Mouse (Mus musculus) right cerebral cortex, postnatal 25 days (tissue): ENCODE data around the gene Zbtb22.
A peak's percentile ranks its signal among the peaks of the same experiment; 100 is the strongest.

Source experiments
- DNase-seq: peaks from one replicate; pipeline ENCODE4 v3.0.0; 2022

The Zbtb22 gene

DNA sequence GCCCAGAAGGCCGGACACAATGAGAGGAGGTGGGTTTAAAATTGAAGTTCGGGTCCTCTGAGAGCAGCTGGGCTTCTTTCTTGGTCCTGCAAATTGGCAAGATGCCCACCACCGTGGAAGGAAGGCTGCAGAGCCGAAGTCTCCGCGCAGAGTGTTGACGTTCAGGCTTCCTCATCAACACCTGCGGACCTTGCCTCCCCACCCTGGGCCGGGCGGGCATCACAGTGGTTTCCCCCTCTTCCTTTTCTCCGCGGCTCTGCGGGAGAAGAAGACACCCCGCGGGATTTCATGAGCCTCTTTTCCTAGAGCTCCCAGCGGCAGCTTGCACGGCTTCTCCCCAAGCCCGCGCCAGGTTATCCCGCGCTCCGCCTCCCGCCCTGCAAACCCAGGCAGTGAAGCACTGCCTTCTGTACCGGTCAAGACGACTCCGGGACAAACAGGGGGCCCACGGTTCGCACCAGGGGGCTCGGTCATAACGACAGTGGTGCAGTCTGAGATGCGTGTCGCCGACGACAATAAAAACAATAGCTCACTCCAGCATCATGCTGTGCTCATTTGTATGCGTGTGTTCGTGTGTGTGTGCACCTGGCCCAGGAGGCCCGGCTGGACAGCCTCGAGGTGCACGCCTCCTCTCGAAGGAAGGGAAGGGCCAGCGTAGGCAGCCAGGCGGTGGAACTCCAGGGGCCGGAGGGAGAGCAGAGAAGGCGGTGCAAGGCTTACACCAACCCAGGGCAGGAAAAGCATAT, 7.2 kb upstream of the Zbtb22 start:
- DNase-seq = peak; percentile 68

- peak; percentile 99 for DNase-seq
These were observed 6.4 kb upstream of the Zbtb22 start, which contains the start of gene Daxx for GRCm38 (mm10) chr17:33909077-33909868. Gene Daxx (plus strand): TSS chr17:33909414.

GRCm38 (mm10) chr17:33909869-33910250, 5.8 kb upstream of the Zbtb22 start:
- DNase-seq = no peak

DNA sequence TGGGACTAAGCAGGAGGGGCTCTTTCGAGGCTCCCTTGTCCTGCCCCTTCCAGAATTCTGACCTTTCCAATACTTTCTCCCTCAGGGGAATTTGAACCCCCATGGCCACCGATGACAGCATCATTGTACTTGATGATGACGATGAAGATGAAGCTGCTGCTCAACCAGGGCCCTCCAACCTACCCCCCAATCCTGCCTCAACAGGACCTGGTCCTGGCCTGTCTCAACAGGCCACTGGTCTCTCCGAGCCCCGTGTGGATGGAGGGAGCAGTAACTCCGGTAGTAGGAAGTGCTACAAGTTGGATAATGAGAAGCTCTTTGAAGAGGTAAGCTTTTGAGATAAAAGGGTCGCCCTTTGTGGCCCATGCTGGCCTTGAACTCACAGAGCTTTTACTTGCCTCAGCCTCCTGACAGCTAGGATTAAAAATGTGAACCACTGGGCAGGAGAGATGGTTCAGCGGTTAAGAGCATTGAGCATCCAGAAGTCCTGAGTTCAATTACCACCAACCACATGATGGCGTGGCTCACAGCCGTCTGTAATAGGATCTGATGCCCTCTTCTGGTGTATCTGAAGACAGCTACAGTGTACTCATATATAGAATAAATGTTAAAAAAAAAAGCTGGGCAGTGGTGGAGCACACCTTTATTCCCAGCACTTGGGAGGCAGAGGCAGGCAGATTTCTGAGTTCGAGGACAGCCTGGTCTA, 5.2 kb upstream of the Zbtb22 start:
- no peak for DNase-seq

GRCm38 (mm10) chr17:33911052-33911812, 4.5 kb upstream of the Zbtb22 start:
- DNase-seq = no peak

DNA sequence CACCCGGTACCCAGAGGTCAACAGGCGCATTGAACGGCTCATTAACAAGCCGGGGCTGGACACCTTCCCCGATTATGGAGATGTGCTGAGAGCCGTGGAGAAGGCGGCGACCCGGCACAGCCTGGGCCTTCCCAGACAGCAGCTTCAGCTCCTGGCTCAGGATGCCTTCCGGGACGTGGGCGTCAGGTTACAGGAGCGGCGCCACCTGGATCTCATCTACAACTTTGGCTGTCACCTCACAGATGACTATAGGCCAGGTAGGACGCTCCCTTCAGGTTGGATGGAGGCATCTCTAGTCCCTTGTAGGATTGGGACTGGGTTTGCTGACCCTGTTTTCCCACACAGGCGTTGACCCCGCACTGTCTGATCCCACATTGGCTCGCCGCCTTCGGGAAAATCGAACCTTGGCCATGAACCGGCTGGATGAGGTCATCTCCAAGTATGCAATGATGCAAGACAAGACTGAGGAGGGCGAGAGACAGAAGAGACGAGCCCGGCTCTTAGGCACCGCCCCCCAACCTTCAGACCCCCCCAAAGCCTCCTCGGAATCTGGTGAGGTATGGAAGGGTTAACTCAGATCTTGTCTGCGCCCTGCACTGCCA, 3.8 kb upstream of the Zbtb22 start:
- DNase-seq = no peak

GRCm38 (mm10) chr17:33913264-33913663, 2.4 kb upstream of the Zbtb22 start:
- DNase-seq = no peak

DNA sequence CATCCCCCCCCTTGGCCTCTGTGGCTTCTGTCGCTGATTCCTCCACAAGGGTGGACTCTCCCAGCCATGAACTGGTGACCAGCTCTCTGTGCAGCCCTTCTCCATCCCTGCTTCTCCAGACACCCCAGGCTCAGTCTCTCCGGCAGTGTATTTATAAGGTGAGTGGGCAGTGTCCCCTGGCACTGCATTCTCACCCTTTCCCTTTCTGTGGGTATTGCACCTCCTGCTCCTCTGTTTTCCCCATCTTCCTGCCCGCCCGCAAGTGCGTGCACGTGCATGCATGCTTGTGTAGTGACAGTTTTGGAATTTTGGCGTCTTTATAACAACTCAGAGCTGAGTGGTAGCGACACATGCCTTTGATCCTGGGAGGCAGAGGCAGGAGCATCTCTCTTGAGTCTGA, 1.8 kb upstream of the Zbtb22 start:
- no peak for DNase-seq

GRCm38 (mm10) chr17:33914969-33915391, 724 bp upstream of the Zbtb22 start:
- DNase-seq = no peak

- no peak for DNase-seq
These were observed 590 bp downstream of the Zbtb22 start for GRCm38 (mm10) chr17:33916294-33916693.

DNA sequence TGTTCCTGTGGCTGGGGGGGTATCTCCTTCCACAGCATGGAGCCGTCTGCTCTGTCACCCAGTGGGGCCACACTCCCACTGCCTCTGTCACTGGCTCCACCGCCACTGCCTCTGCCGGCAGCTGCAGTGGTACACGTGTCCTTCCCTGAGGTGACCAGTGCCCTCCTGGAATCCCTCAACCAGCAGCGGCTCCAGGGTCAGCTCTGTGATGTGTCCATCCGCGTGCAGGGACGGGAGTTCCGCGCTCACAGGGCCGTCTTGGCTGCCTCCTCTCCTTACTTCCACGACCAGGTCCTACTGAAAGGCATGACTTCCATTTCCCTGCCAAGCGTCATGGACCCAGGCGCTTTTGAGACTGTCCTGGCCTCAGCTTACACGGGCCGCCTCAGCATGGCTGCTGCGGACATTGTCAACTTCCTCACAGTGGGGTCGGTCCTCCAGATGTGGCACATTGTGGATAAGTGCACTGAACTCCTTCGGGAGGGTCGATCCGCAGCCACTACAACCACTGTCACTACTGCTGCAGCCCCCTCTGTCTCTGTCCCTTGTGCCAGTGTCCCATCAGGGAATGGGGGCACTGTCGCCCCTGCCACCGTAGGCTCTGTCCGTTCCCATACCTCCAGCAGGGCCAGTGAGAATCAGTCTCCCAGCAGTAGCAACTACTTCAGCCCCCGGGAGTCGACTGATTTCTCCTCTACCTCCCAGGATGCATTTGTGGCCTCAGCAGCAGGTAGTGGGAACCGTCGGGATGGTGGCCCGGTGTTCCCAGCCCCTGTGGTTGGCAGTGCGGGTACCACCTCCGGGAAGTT, 1.3 kb downstream of the Zbtb22 start:
- DNase-seq = no peak

GRCm38 (mm10) chr17:33917656-33918292, 2.1 kb downstream of the Zbtb22 start:
- no peak for DNase-seq

- no peak for DNase-seq
These were observed 2.8 kb downstream of the Zbtb22 start for GRCm38 (mm10) chr17:33918293-33919203.

DNA sequence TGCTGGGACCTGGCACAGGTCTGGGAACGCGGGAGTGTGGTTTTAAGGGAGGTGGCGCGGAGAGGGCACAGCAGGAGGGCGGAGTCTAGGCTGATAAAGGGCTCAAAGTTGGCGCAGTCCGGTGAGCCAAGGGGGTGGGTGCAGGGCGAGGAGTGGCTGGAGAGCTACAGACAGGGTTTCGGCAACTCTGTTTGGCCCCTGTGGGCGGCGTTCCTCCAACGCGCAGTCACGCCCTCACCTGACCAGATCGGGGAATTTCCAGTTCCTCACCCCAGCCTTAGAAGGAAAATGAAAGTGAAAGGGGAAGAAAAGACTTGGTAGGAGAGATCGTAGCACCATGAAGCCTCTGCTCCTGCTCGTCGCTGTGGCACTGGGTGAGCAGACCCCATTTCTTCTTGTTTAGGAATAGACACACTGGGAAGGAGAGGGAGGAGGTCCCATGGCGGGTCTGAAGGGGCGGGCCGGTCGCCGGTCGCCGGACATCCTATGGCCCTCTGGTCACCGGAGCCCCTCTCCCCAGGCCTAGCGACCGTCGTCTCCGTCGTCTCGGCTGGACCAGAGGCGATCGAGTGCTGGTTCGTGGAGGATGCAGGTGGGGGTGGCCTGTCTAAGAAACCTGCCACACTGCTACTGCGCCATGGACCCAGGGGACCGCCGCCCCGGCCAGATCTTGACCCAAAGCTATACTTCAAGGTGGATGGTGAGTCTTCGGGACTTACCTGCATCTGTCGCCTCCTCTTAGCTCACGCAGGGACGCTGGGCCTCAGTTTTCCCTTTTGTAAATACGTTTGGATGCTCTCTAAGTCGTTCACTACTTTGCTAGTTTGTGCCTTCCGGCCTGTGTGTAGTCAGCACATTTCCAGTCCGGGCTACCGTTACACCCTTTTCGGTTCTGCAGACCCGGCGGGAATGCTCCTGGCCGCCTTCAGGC, 3.9 kb downstream of the Zbtb22 start:
- DNase-seq = peak; percentile 47

- peak; percentile 75 for DNase-seq
These were observed 4.8 kb downstream of the Zbtb22 start for GRCm38 (mm10) chr17:33920282-33921097.

- DNase-seq = no peak
These were observed 5.7 kb downstream of the Zbtb22 start for GRCm38 (mm10) chr17:33921361-33921760.

DNA sequence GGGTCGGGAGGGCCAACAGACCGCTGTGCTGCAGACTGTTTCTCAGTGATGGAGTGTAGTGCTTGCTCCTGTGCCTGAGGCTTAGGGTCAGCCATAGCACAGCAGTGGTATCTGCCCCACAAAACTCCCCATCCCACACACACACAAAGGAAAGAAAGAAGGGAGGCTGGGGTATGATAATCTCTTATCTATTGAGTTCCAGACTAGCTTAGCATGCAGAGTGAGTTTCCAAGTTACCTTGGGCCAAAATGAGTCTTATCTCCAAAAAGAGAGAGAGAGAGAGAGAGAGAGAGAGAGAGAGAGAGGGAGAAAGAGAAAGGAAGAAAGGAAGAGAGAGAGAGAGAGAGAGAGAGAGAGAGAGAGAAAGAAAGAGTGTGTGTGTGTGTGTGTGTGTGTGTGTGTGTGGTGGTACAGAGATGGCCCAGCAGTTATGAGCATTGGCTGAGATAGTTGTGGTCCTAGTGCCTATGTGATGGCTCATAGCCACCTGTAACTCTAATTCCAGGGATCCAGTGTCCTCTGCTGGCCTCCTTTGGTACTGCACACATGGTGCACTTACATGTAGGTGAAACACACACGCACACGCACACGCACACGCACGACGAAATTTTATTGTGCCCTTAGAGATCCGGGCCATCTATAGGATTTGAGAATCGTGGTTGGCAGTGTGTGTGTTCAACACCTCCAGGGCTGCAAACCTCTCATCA, 9.0 kb downstream of the Zbtb22 start:
- DNase-seq = no peak
